Mouse (Mus musculus) bone marrow macrophage, adult 2 months (primary cell): ENCODE data around the gene Heatr1.

Experiments used
- CTCF ChIP-seq: IDR thresholded peaks from 2 replicates; pipeline ENCODE4 v1.5.1; 2012; ENCODE audit warnings: low read depth, mild to moderate bottlenecking, low read length, moderate library complexity
- POLR2A ChIP-seq: IDR thresholded peaks from 2 replicates; pipeline ENCODE4 v1.6.1; 2012; ENCODE audit warnings: mild to moderate bottlenecking, low read depth, low read length, borderline replicate concordance

- no peak for TF ChIP-seq CTCF
- TF ChIP-seq POLR2A, result no peak
These were observed 8.5 kb upstream of the Heatr1 start for GRCm38 (mm10) chr13:12386286-12386685.
